Mouse (Mus musculus) intestine, embryonic 14.5 days (tissue): ENCODE data around the gene Cdca7l. TPM values are rescaled to one million over a fixed set of nuclear protein-coding genes. Genes with fewer than 3 reads are reported as not detected.
"Not testable (repeated sequence)": the region's sequence is repeated elsewhere in the genome, so short reads cannot be mapped to it uniquely, and the experiment has no call there.

Experiments used
- ATAC-seq: fragments of 200-750 bp; cut with Nextera tagmentation; replicated peaks from 2 replicates; pipeline ENCODE4 v1.8.0; 2017; ENCODE audit warnings: low read depth, moderate number of reproducible peaks, moderate TSS enrichment, moderate library complexity; ENCODE audit not compliant: low FRiP score, low TSS enrichment
- DNase-seq: peaks from one replicate; pipeline ENCODE4 v3.0.0-alpha.2; 2018; ENCODE audit warnings: low spot score
- H3K27ac ChIP-seq: fragments of 300-500 bp; sonication (generic); 2 replicates; pipeline ENCODE4 v1.5.1; 2014; ENCODE audit warnings: low read depth, mild to moderate bottlenecking, control low read depth
- H3K27me3 ChIP-seq: fragments of 300-500 bp; sonication (generic); replicated peaks from 2 replicates; pipeline ENCODE4 v1.6.1; 2014; ENCODE audit warnings: low read length, control low read depth; ENCODE audit not compliant: control insufficient read depth, insufficient read depth
- H3K36me3 ChIP-seq: fragments of 300-500 bp; sonication (generic); 2 replicates; pipeline ENCODE4 v1.6.1; 2014; ENCODE audit warnings: low read length, control low read depth; ENCODE audit not compliant: control insufficient read depth, insufficient read depth
- H3K4me1 ChIP-seq: fragments of 300-500 bp; sonication (generic); replicated peaks from 2 replicates; pipeline ENCODE4 v1.6.1; 2014; ENCODE audit warnings: low read length, control low read depth, mixed read lengths; ENCODE audit not compliant: control insufficient read depth, insufficient read depth
- H3K4me2 ChIP-seq: fragments of 300-500 bp; sonication (generic); 2 replicates; pipeline ENCODE4 v1.6.1; 2014; ENCODE audit warnings: low read length
- H3K4me3 ChIP-seq: fragments of 300-500 bp; sonication (generic); 2 replicates; pipeline ENCODE4 v1.5.1; 2014; ENCODE audit warnings: low read depth, low read length, control low read depth, mixed read lengths
- H3K9ac ChIP-seq: fragments of 300-500 bp; sonication (generic); 2 replicates; pipeline ENCODE4 v1.6.1; 2014; ENCODE audit warnings: mild to moderate bottlenecking, low read length
- H3K9me3 ChIP-seq: fragments of 300-500 bp; sonication (generic); 2 replicates; pipeline ENCODE4 v1.6.1; 2016; ENCODE audit warnings: low read length, control low read depth; ENCODE audit not compliant: control insufficient read depth
- WGBS: fragments of 180-500 bp; shearing (Covaris S2); extraction: QIAGEN DNeasy Blood & Tissue Kit; methylation state at CpG from one replicate; pipeline ENCODE4 v1.1.7; 2014; 5-methylcytosine and 5-hydroxymethylcytosine counted together
- polyA plus RNA-seq: library from polyadenylated mRNA; unstranded; fragments of >200 nt; fragmentation: Nextera tagmentation; extraction: Ambion mirVana; gene quantifications from 2 replicates; pipeline ENCODE4 v1.2.1, GENCODE M21; 2014

The Cdca7l gene
- polyA plus RNA-seq, 1 experiment from 2014 or later, result 55.7 TPM

DNA sequence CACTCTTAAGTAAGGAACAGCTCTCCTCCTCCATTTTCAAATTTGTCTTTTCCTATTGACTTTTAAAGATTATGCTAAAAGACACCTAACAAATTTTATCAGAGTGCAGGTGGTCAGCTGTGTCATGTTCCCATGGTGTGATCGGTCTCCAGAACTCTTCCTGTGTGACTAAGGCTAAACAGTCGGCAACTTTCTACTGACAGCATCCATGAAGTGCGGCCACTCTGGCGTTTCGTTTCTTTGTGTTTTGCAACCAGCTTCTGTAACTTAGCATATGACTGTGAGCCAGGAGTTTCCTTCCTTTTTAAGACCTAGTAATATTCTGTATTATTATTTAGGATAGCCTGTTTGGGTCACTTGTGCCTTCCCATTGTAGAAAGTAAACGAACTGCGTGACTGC is 56.8 kb downstream of the Cdca7l start:
- 73% methylated on average over 7 of the region's 7 CpGs for WGBS

DNA sequence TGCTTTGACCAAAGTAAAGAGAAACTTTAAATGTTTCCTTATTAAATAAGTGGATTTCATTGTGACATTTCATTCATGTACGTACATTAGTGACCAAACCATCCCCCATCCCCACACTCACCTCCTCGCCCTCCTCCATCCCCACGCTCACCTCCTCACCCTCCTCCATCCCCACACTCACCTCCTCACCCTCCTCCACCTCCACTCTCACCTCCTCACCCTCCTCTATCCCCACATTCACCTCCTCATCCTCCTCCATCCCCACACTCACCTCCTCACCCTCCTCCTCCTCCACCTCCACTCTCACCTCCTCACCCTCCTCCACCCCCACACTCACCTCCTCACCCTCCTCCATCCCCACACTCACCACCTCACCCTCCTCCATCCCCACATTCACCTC is 57.2 kb downstream of the Cdca7l start:
- Histone ChIP-seq H3K9me3 (no peaks in the 10 kb centered on the region), H3K27me3 (no peaks in the 10 kb centered on the region), H3K4me3 (no peak overlapping the region), H3K27ac (no peak overlapping the region), H3K4me2 (no peak overlapping the region), H3K9ac (no peak overlapping the region), H3K4me1 (no peaks in the 10 kb centered on the region), H3K36me3 (no peaks in the 10 kb centered on the region; the same call in 1 of the 2 replicates)
- no peak for DNase-seq
- ATAC-seq, result no peak
- 54% methylated on average over 3 of the region's 3 CpGs for WGBS

More for the DNA sequence above, 56.8 kb downstream of the Cdca7l start:
- Histone ChIP-seq H3K27me3 (no peaks in the 10 kb centered on the region), H3K4me2 (no peak overlapping the region), H3K9ac (no peak overlapping the region), H3K9me3 (no peaks in the 10 kb centered on the region), H3K4me3 (no peak overlapping the region), H3K36me3 (no peaks in the 10 kb centered on the region), H3K4me1 (no peaks in the 10 kb centered on the region), H3K27ac (no peak overlapping the region)
- ATAC-seq, result no peak
- DNase-seq, result no peak

GRCm38 (mm10) chr12:117862655-117863054 is 58.6 kb downstream of the Cdca7l start:
- no peak overlapping the region for H3K27ac ChIP-seq
- H3K4me2 ChIP-seq, result no peak overlapping the region
- 76% methylated on average over 5 of the region's 5 CpGs for WGBS
- H3K4me1 ChIP-seq, result no peaks in the 10 kb centered on the region
- H3K36me3 ChIP-seq, result peaks cover 7% of the 10 kb centered on the region
- H3K9me3 ChIP-seq, result no peaks in the 10 kb centered on the region
- no peaks in the 10 kb centered on the region for H3K27me3 ChIP-seq
- no peak for ATAC-seq
- no peak overlapping the region for H3K4me3 ChIP-seq
- no peak for DNase-seq
- H3K9ac ChIP-seq, result no peak overlapping the region

- no peak overlapping the region for H3K27ac ChIP-seq
Measured at GRCm38 (mm10) chr12:117867708-117868564, 63.8 kb downstream of the Cdca7l start.

DNA sequence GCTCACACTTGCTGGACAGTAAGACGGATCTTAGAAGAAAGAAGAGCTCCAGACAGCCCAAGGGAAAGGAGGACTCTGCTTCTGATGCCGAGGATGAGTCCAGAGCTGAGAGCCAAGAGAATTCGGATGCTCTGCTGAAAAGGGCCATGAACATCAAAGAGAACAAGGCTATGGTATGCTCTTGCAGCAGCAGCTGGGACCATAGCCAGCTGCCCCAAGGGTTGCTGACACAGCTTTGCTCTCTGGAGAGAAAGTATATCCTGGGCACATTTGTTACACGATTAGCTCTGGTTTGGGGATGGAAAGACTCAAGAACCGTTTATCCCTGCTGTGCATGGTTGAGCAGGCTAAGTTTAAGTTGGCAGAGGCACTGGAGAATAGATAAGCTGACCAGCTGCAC is 68.2 kb downstream of the Cdca7l start:
- no peak for ATAC-seq
- no peak overlapping the region for H3K27ac ChIP-seq

More at GRCm38 (mm10) chr12:117867708-117868564, 63.8 kb downstream of the Cdca7l start:
- Histone ChIP-seq H3K4me3 (no peak overlapping the region), H3K4me2 (no peak overlapping the region), H3K9me3 (0 out of 2 replicates have a peak, but pooled peaks cover 6% of the 10 kb centered on the region), H3K36me3 (peaks cover 40% of the 10 kb centered on the region), H3K27me3 (no peaks in the 10 kb centered on the region), H3K9ac (no peak overlapping the region), H3K4me1 (no peaks in the 10 kb centered on the region)
- 90% methylated on average over 4 of the region's 4 CpGs for WGBS
- DNase-seq (no peak), ATAC-seq (no peak)

GRCm38 (mm10) chr12:117878341-117878740 is 74.3 kb downstream of the Cdca7l start:
- ATAC-seq, result no peak

More for the DNA sequence above, 68.2 kb downstream of the Cdca7l start:
- no peak overlapping the region for H3K4me3 ChIP-seq
- H3K27me3 ChIP-seq, result no peaks in the 10 kb centered on the region
- H3K4me2 ChIP-seq, result no peak overlapping the region
- H3K36me3 ChIP-seq, result peaks cover 69% of the 10 kb centered on the region
- H3K9me3 ChIP-seq, result 0 out of 2 replicates have a peak, but pooled peaks cover 6% of the 10 kb centered on the region
- H3K9ac ChIP-seq, result no peak overlapping the region
- DNase-seq, result no peak
- H3K4me1 ChIP-seq, result no peaks in the 10 kb centered on the region
- WGBS, result 85% methylated on average over 5 of the region's 5 CpGs

GRCm38 (mm10) chr12:117884627-117885026 is 80.5 kb downstream of the Cdca7l start:
- DNase-seq, result no peak
- Histone ChIP-seq H3K36me3 (peaks cover 5% of the 10 kb centered on the region), H3K4me3 (no peak overlapping the region), H3K27ac (no peak overlapping the region), H3K4me2 (no peak overlapping the region), H3K9ac (no peak overlapping the region), H3K27me3 (no peaks in the 10 kb centered on the region), H3K9me3 (no peaks in the 10 kb centered on the region), H3K4me1 (no peaks in the 10 kb centered on the region)
- WGBS, result 88% methylated on average over 2 of the region's 2 CpGs
- no peak for ATAC-seq

More at GRCm38 (mm10) chr12:117878341-117878740, 74.3 kb downstream of the Cdca7l start:
- Histone ChIP-seq H3K9me3 (no peaks in the 10 kb centered on the region), H3K27me3 (no peaks in the 10 kb centered on the region), H3K27ac (no peak overlapping the region), H3K4me2 (no peak overlapping the region), H3K4me3 (no peak overlapping the region), H3K36me3 (peaks cover 62% of the 10 kb centered on the region), H3K4me1 (no peaks in the 10 kb centered on the region), H3K9ac (no peak overlapping the region)
- no peak for DNase-seq
- WGBS, result 86% methylated on average over 13 of the region's 13 CpGs

DNA sequence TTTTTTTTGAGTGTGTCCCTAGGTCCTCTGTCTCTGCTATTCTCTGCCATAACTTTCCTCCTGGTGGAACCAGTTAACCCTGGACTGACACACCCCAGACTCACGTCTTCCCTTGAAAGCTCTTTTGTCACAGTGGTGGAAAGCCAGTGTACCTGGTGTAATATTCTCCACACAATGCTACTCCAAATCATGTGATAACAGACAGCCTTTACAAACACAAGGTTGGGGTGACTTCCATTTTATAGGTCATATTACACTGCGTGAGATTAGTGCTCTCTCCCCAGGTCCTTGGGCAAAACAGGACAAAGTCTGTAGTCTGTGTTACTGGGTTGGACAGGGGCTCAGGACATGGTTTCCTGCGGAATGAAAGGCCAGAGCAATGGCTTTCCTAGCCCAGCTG is 83.3 kb downstream of the Cdca7l start:
- Histone ChIP-seq H3K9me3 (no peaks in the 10 kb centered on the region), H3K9ac (no peak overlapping the region), H3K4me3 (no peak overlapping the region), H3K36me3 (no peaks in the 10 kb centered on the region), H3K4me2 (no peak overlapping the region), H3K27me3 (no peaks in the 10 kb centered on the region), H3K4me1 (no peaks in the 10 kb centered on the region), H3K27ac (no peak overlapping the region)
- no peak; the same call in 1 of the 2 replicates for ATAC-seq
- no peak for DNase-seq
- 71% methylated on average over 3 of the region's 3 CpGs for WGBS

DNA sequence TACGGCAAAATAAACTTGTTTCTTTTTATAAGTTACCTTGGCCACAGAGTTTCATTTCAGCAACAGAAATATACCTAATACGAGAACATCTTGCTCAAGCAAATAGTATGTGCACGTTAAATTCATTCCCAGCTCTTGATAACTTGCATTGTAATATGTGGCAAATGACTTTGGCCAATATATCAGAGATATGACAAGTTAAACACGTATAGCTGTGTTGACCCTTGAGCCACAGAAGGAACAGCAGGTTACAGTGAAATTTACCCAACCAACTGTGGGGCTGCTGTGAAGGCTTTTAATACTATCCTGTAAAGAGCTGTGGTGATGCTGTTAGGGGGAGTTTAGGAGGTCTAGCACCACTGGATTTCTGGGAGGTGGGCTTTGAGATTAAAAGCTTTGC is 96.7 kb downstream of the Cdca7l start:
- not testable (repeated sequence) for H3K4me1 ChIP-seq, ATAC-seq, H3K9ac ChIP-seq, H3K4me2 ChIP-seq, H3K9me3 ChIP-seq, DNase-seq, H3K27me3 ChIP-seq, H3K27ac ChIP-seq, H3K4me3 ChIP-seq, H3K36me3 ChIP-seq
- no CpG with 5 or more reads among the region's 4 CpGs for WGBS
